Mouse (Mus musculus) CH12.LX (cell line): ENCODE data around the gene Wrap53. TPM values are rescaled to one million over a fixed set of nuclear protein-coding genes. Genes with fewer than 3 reads are reported as not detected.

Experiments used
- DNase-seq: peaks from one replicate; pipeline ENCODE4 v3.0.0-alpha.2; 2013; ENCODE audit errors: extremely low read depth
- H3K27ac ChIP-seq: 2 replicates; pipeline ENCODE4 v1.5.1; 2012; ENCODE audit warnings: low read depth, mild to moderate bottlenecking, control low read depth, moderate library complexity; ENCODE audit not compliant: insufficient read depth
- H3K27me3 ChIP-seq: replicated peaks from 2 replicates; pipeline ENCODE3; 2012; ENCODE audit warnings: inconsistent platforms
- H3K36me3 ChIP-seq, 2 experiments: replicated peaks in 1 of 2; 2 replicates each; pipeline versions ENCODE3 to v1.6.1; 2012; ENCODE audit warnings: inconsistent platforms in 1 of 2, low read length in 1 of 2, mild to moderate bottlenecking in 1 of 2, mixed read lengths in 1 of 2, moderate library complexity in 1 of 2; ENCODE audit not compliant: control insufficient read depth in 1 of 2, insufficient read depth in 1 of 2
- H3K4me1 ChIP-seq, 2 experiments: 2 replicates each; pipeline ENCODE4 v1.6.1; 2012; ENCODE audit warnings: inconsistent platforms in 1 of 2, moderate library complexity in 1 of 2; ENCODE audit not compliant: insufficient read depth in 2 of 2, control insufficient read depth in 1 of 2
- H3K4me2 ChIP-seq: 2 replicates; pipeline ENCODE4 v1.6.1; 2012; ENCODE audit warnings: low read depth, mild to moderate bottlenecking, control low read depth; ENCODE audit not compliant: poor library complexity, insufficient read depth, severe bottlenecking
- H3K4me3 ChIP-seq, 3 experiments: fragments of 150-350 bp in 1 of 3; sonication (generic) in 1 of 3; replicated peaks in 1 of 3; 2 replicates each; pipeline versions ENCODE3 to v1.5.1; 2011 to 2012; ENCODE audit warnings: low read depth in 2 of 3, low read length in 2 of 3, mild to moderate bottlenecking in 2 of 3, moderate library complexity in 2 of 3, control low read depth in 1 of 3, improper control_type of control experiment in 1 of 3, inconsistent platforms in 1 of 3, mixed read lengths in 1 of 3; ENCODE audit not compliant: poor library complexity in 1 of 3
- H3K79me2 ChIP-seq: replicated peaks from 2 replicates; pipeline ENCODE4 v1.6.1; 2012; ENCODE audit warnings: mild to moderate bottlenecking, moderate library complexity; ENCODE audit not compliant: control insufficient read depth, poor library complexity, insufficient read depth, severe bottlenecking; ENCODE audit errors: extremely low read depth
- H3K9ac ChIP-seq: 2 replicates; pipeline ENCODE4 v1.6.1; 2012; ENCODE audit warnings: low read depth, mild to moderate bottlenecking, control low read depth, moderate library complexity; ENCODE audit not compliant: insufficient read depth
- H3K9me3 ChIP-seq: replicated peaks from 2 replicates; pipeline ENCODE3; 2012; ENCODE audit warnings: low read length, inconsistent platforms, mixed read lengths
- BHLHE40 ChIP-seq: IDR thresholded peaks from 2 replicates; pipeline ENCODE4 v1.6.1; 2011; ENCODE audit warnings: mild to moderate bottlenecking, low read depth, low read length, improper control_type of control experiment
- CHD1 ChIP-seq: IDR thresholded peaks from 2 replicates; pipeline ENCODE4 v1.6.1; 2012; ENCODE audit warnings: low read depth, low read length, improper control_type of control experiment, inconsistent platforms
- CHD2 ChIP-seq: IDR thresholded peaks from 2 replicates; pipeline ENCODE4 v1.6.1; 2011; ENCODE audit warnings: low read length, improper control_type of control experiment
- CTCF ChIP-seq, 2 experiments: IDR thresholded peaks in 1 of 2; conservative IDR thresholded peaks in 1 of 2; 2 replicates each; pipeline ENCODE4 v1.5.1; 2011 to 2012; ENCODE audit warnings: low read depth in 2 of 2, low read length in 2 of 2, improper control_type of control experiment in 1 of 2, inconsistent platforms in 1 of 2, mild to moderate bottlenecking in 1 of 2, moderate library complexity in 1 of 2
- E2F4 ChIP-seq: IDR thresholded peaks from 2 replicates; pipeline ENCODE4 v1.6.1; 2011; ENCODE audit warnings: low read depth, low read length, improper control_type of control experiment; ENCODE audit not compliant: insufficient replicate concordance
- ELF1 ChIP-seq: IDR thresholded peaks from 2 replicates; pipeline ENCODE4 v1.6.1; 2014; ENCODE audit warnings: low read depth, mild to moderate bottlenecking, inconsistent platforms, low read length, improper control_type of control experiment
- EP300 ChIP-seq: IDR thresholded peaks from 2 replicates; pipeline ENCODE4 v1.6.1; 2011; ENCODE audit warnings: low read length, improper control_type of control experiment
- ETS1 ChIP-seq: conservative IDR thresholded peaks from 2 replicates; pipeline ENCODE4 v1.6.1; 2012; ENCODE audit warnings: low read depth, mild to moderate bottlenecking, inconsistent platforms, low read length, improper control_type of control experiment, moderate library complexity
- GABPA ChIP-seq: IDR thresholded peaks from 2 replicates; pipeline ENCODE4 v1.6.1; 2012; ENCODE audit warnings: low read depth, low read length, improper control_type of control experiment, inconsistent platforms; ENCODE audit not compliant: insufficient replicate concordance
- HCFC1 ChIP-seq: IDR thresholded peaks from 2 replicates; pipeline ENCODE4 v1.6.1; 2012; ENCODE audit warnings: low read depth, mild to moderate bottlenecking, inconsistent platforms, low read length, improper control_type of control experiment
- IRF4 ChIP-seq: IDR thresholded peaks from 2 replicates; pipeline ENCODE4 v1.6.1; 2014; ENCODE audit warnings: low read depth, mild to moderate bottlenecking, inconsistent platforms, low read length, improper control_type of control experiment
- JUN ChIP-seq: IDR thresholded peaks from 2 replicates; pipeline ENCODE4 v1.6.1; 2011; ENCODE audit warnings: low read depth, mild to moderate bottlenecking, low read length, improper control_type of control experiment, moderate library complexity; ENCODE audit not compliant: insufficient read depth
- JUND ChIP-seq: conservative IDR thresholded peaks from 2 replicates; pipeline ENCODE4 v1.6.1; 2011; ENCODE audit warnings: low read depth, low read length, improper control_type of control experiment
- KAT2A ChIP-seq: IDR thresholded peaks from 2 replicates; pipeline ENCODE4 v1.6.1; 2012; ENCODE audit warnings: low read length, improper control_type of control experiment, inconsistent platforms; ENCODE audit not compliant: insufficient replicate concordance
- MAFK ChIP-seq: IDR thresholded peaks from 2 replicates; pipeline ENCODE4 v1.6.1; 2011; ENCODE audit warnings: low read length, improper control_type of control experiment; ENCODE audit not compliant: insufficient replicate concordance
- MAX ChIP-seq: IDR thresholded peaks from 2 replicates; pipeline ENCODE4 v1.6.1; 2011; ENCODE audit warnings: low read length, improper control_type of control experiment
- MAZ ChIP-seq: IDR thresholded peaks from 2 replicates; pipeline ENCODE4 v1.6.1; 2012; ENCODE audit warnings: low read depth, mild to moderate bottlenecking, inconsistent platforms, low read length, improper control_type of control experiment, moderate library complexity
- MEF2A ChIP-seq: IDR thresholded peaks from 2 replicates; pipeline ENCODE4 v1.6.1; 2014; ENCODE audit warnings: low read depth, mild to moderate bottlenecking, inconsistent platforms, low read length, improper control_type of control experiment, borderline replicate concordance
- MXI1 ChIP-seq: IDR thresholded peaks from 2 replicates; pipeline ENCODE4 v1.6.1; 2011; ENCODE audit warnings: mild to moderate bottlenecking, low read depth, low read length, improper control_type of control experiment
- MYC ChIP-seq: IDR thresholded peaks from 2 replicates; pipeline ENCODE4 v1.6.1; 2011; ENCODE audit warnings: low read depth, mild to moderate bottlenecking, improper control_type of control experiment, low read length
- NELFE ChIP-seq: IDR thresholded peaks from 2 replicates; pipeline ENCODE4 v1.6.1; 2011; ENCODE audit warnings: low read depth, low read length, improper control_type of control experiment
- NRF1 ChIP-seq: IDR thresholded peaks from 2 replicates; pipeline ENCODE4 v1.6.1; 2014; ENCODE audit warnings: low read depth, mild to moderate bottlenecking, inconsistent platforms, low read length, improper control_type of control experiment, moderate library complexity
- PAX5 ChIP-seq: IDR thresholded peaks from 2 replicates; pipeline ENCODE4 v1.6.1; 2012; ENCODE audit warnings: low read length, inconsistent platforms, mixed read lengths
- POLR2A ChIP-seq: IDR thresholded peaks from 2 replicates; pipeline ENCODE4 v1.6.1; 2011; ENCODE audit warnings: low read depth, mild to moderate bottlenecking, improper control_type of control experiment, low read length
- POLR2AphosphoS2 ChIP-seq: IDR thresholded peaks from 2 replicates; pipeline ENCODE4 v1.6.1; 2011; ENCODE audit warnings: low read depth, low read length, improper control_type of control experiment
- RAD21 ChIP-seq: IDR thresholded peaks from 2 replicates; pipeline ENCODE4 v1.6.1; 2011; ENCODE audit warnings: low read depth, mild to moderate bottlenecking, low read length, improper control_type of control experiment, moderate library complexity
- RCOR1 ChIP-seq: conservative IDR thresholded peaks from 2 replicates; pipeline ENCODE4 v1.6.1; 2012; ENCODE audit warnings: low read depth, mild to moderate bottlenecking, inconsistent platforms, low read length, improper control_type of control experiment
- SIN3A ChIP-seq: IDR thresholded peaks from 2 replicates; pipeline ENCODE4 v1.6.1; 2012; ENCODE audit warnings: low read length, improper control_type of control experiment, inconsistent platforms
- SMC3 ChIP-seq: IDR thresholded peaks from 2 replicates; pipeline ENCODE4 v1.6.1; 2011; ENCODE audit warnings: low read depth, low read length, improper control_type of control experiment
- TBP ChIP-seq: conservative IDR thresholded peaks from 2 replicates; pipeline ENCODE4 v1.6.1; 2011; ENCODE audit warnings: low read depth, low read length, improper control_type of control experiment
- TCF12 ChIP-seq: IDR thresholded peaks from 2 replicates; pipeline ENCODE4 v1.6.1; 2014; ENCODE audit warnings: low read depth, mild to moderate bottlenecking, inconsistent platforms, low read length, improper control_type of control experiment
- UBTF ChIP-seq: IDR thresholded peaks from 2 replicates; pipeline ENCODE4 v1.6.1; 2012; ENCODE audit warnings: low read depth, mild to moderate bottlenecking, inconsistent platforms, low read length, improper control_type of control experiment, moderate library complexity
- USF1 ChIP-seq: IDR thresholded peaks from 2 replicates; pipeline ENCODE4 v1.6.1; 2014; ENCODE audit warnings: low read depth, mild to moderate bottlenecking, inconsistent platforms, low read length, improper control_type of control experiment
- USF2 ChIP-seq: conservative IDR thresholded peaks from 2 replicates; pipeline ENCODE4 v1.6.1; 2011; ENCODE audit warnings: low read depth, low read length, improper control_type of control experiment
- ZC3H11A ChIP-seq: IDR thresholded peaks from 2 replicates; pipeline ENCODE4 v1.6.1; 2012; ENCODE audit warnings: low read depth, mild to moderate bottlenecking, inconsistent platforms, low read length, improper control_type of control experiment
- ZKSCAN1 ChIP-seq: IDR thresholded peaks from 2 replicates; pipeline ENCODE4 v1.6.1; 2012; ENCODE audit warnings: low read depth, inconsistent platforms, low read length, improper control_type of control experiment, borderline replicate concordance
- ZMIZ1 ChIP-seq: IDR thresholded peaks from 2 replicates; pipeline ENCODE4 v1.6.1; 2012; ENCODE audit warnings: low read depth, mild to moderate bottlenecking, inconsistent platforms, low read length, improper control_type of control experiment
- ZNF384 ChIP-seq: IDR thresholded peaks from 2 replicates; pipeline ENCODE4 v1.6.1; 2012; ENCODE audit warnings: low read depth, low read length, improper control_type of control experiment, inconsistent platforms
- dilution Hi-C: fragments of 300-500 bp; cut with MboI; formaldehyde crosslinking; loops from 2 replicates; pipeline ENCODE4 v1.14.3; 2020; ENCODE audit warnings: low sequenced_read_pairs; ENCODE audit not compliant: extremely low pct_unique_long_range_greater_than_20kb, extremely low pct_ligation_motif_present
- in situ Hi-C: fragments of 300-500 bp; cut with MboI; formaldehyde crosslinking; loops from 3 replicates; pipeline ENCODE4 v1.14.3; 2019; ENCODE audit warnings: low sequenced_read_pairs, low pct_ligation_motif_present, low pct_unique_long_range_greater_than_20kb, mixed read lengths
- polyA plus RNA-seq: library from polyadenylated mRNA; unstranded; fragments of >175 nt; gene quantifications from 2 replicates; pipeline ENCODE4 v1.2.1, GENCODE M21; 2012; ENCODE audit warnings: low read depth; ENCODE audit not compliant: insufficient read length
- total RNA-seq, 2 experiments: library from RNA; depleted of rRNA; stranded (reverse); fragments of 300-350 nt in 1 of 2; fragments of >200 nt in 1 of 2; gene quantifications; 2 replicates each; pipeline ENCODE4 v1.2.3; 2012 to 2014

Wrap53 gene
- total and polyA plus RNA-seq, 3 experiments, result 25.4 to 36.0 (median 34.2) TPM

GRCm38 (mm10) chr11:69605726-69606490 is 25.9 kb upstream of the Wrap53 start, which contains the start of gene Atp1b2:
Gene Atp1b2, minus strand, starts transcription at chr11:69605942.
- peak; percentile 63 for DNase-seq
- peak within 1 kb of the TSS; percentile 49 for H3K9ac ChIP-seq
- peak within 1 kb of the TSS; percentile 34 to 51 (median 50) for H3K4me3 ChIP-seq
- no peak within 1 kb of the TSS for H3K27ac ChIP-seq
- H3K27me3 ChIP-seq, result peaks cover 84% of the 10 kb centered on the region
- dilution Hi-C loops, result no loop called here
- H3K4me2 ChIP-seq, result peak within 1 kb of the TSS; percentile 93
- H3K9me3 ChIP-seq, result no peaks in the 10 kb centered on the region
- TF ChIP-seq MAX, result no peak
- TF ChIP-seq E2F4, result 0 out of 2 replicates have a peak, but pooled peaks have one; percentile 58
- no peak for TF ChIP-seq MXI1
- TF ChIP-seq USF2, result no peak
- TF ChIP-seq UBTF, result no peak
- no peak for TF ChIP-seq JUND
- peak; percentile 43; the same call in 1 of the 2 replicates for TF ChIP-seq SIN3A
- peak; percentile 67 for TF ChIP-seq BHLHE40
- TF ChIP-seq CHD1, result no peak
- no peak for TF ChIP-seq MYC
- TF ChIP-seq SMC3, result no peak
- no peak for TF ChIP-seq ZMIZ1
- no peak for TF ChIP-seq MAZ
- TF ChIP-seq USF1, result no peak
- TF ChIP-seq CHD2, result no peak
- peak; percentile 79 for TF ChIP-seq POLR2A
- TF ChIP-seq JUN, result no peak
- no peak for TF ChIP-seq ZC3H11A
- peak; percentile 99 for TF ChIP-seq ZNF384
- no peak for TF ChIP-seq IRF4
- no peak for TF ChIP-seq POLR2AphosphoS2
- TF ChIP-seq HCFC1, result no peak; the same call in none of the 2 replicates
- TF ChIP-seq ETS1, result no peak
- no peak for TF ChIP-seq MEF2A
- no peak for TF ChIP-seq KAT2A
- TF ChIP-seq NRF1, result peak; percentile 25; the same call in 1 of the 2 replicates
- TF ChIP-seq TCF12, result no peak
- peak; percentile 52; the same call in 1 of the 2 replicates for TF ChIP-seq NELFE
- TF ChIP-seq MAFK, result no peak
- no peak; the same call in 1 of the 2 replicates for TF ChIP-seq ZKSCAN1
- TF ChIP-seq TBP, result 0 out of 2 replicates have a peak, but pooled peaks have one; percentile 52
- TF ChIP-seq RAD21, result no peak
- no peak for TF ChIP-seq PAX5
- TF ChIP-seq RCOR1, result no peak
- no peak for TF ChIP-seq GABPA
- TF ChIP-seq ELF1, result no peak
- no peak for TF ChIP-seq CTCF (conservative IDR thresholded peaks at IDR 0.05 in 1 of 2, IDR thresholded peaks at IDR 0.05 in 1 of 2; ENCODE audit: low read depth in 2 of 2, low read length in 2 of 2)
- no peak for TF ChIP-seq EP300
- no peaks in the 10 kb centered on the region for H3K36me3 ChIP-seq
- no peaks in the 10 kb centered on the region for H3K79me2 ChIP-seq
- in situ Hi-C loops, result no loop called here
- peaks cover 9% of the 10 kb centered on the region in 2 experiments for H3K4me1 ChIP-seq
